ENCODE assay signal across 8 mouse cellular contexts in the genomic region with DNA sequence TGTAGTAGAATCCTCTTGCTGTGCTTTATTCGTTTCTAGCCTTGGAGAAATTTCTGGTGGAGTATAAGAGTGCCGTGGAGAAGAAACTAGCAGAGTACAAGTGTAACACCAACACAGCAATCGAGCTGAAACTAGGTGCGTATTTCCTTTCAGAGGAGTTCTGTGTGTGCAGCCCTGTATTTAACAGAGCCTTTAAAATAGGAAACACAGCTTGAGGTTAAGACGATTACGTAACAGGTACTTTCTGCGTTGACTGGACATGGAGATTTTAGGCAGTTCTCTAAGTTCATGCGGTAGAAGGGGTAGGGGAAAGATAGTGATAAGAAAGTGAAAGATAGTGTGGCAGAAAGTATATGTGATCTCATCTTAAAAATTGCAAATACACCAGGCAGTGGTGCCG. TPM values are rescaled to one million over a fixed set of nuclear protein-coding genes. Genes with fewer than 3 reads are reported as not detected.
DNase-seq lines count a peak whose midpoint lies in the region; ATAC-seq lines count a peak whose summit lies in the region.

No protein-coding gene starts in this region.

- no peaks in the 10 kb centered on the region for H3K9me3 ChIP-seq in lung, embryonic 16.5 days (ENCODE audit: control insufficient read depth, low read length)
- H3K9me3 ChIP-seq in liver, embryonic 11.5 days (ENCODE audit: control insufficient read depth, low read length) = no peaks in the 10 kb centered on the region
- no peaks in the 10 kb centered on the region for H3K9me3 ChIP-seq in stomach, embryonic 14.5 days (ENCODE audit: control insufficient read depth, low read depth, low read length)

- H3K4me2 ChIP-seq in lung, embryonic 16.5 days (ENCODE audit: low read depth, low read length) = peak overlapping the region; percentile 68
- H3K4me2 ChIP-seq in liver, embryonic 11.5 days = peak overlapping the region; percentile 84
- H3K4me2 ChIP-seq in stomach, embryonic 14.5 days (replicated peaks; ENCODE audit: low read depth, low read length) = peak overlapping the region; percentile 36

- peak overlapping the region; percentile 96 for H3K4me3 ChIP-seq in lung, embryonic 16.5 days (ENCODE audit: low read length)
- H3K4me3 ChIP-seq in liver, embryonic 11.5 days (ENCODE audit: low read depth, low read length) = peak overlapping the region; percentile 95
- peak overlapping the region; percentile 70 for H3K4me3 ChIP-seq in stomach, embryonic 14.5 days (ENCODE audit: low read depth, low read length)

- 43% methylated on average over 9 of the region's 9 CpGs for WGBS in lung, embryonic 16.5 days
- 30% methylated on average over 9 of the region's 9 CpGs for WGBS in liver, embryonic 11.5 days
- 63% methylated on average over 9 of the region's 9 CpGs for WGBS in stomach, embryonic 14.5 days

- peak overlapping the region; percentile 94 for H3K9ac ChIP-seq in lung, embryonic 16.5 days (ENCODE audit: low read length)
- peak overlapping the region; percentile 89 for H3K9ac ChIP-seq in liver, embryonic 11.5 days (ENCODE audit: low read depth, low read length)
- peak overlapping the region; percentile 70 for H3K9ac ChIP-seq in stomach, embryonic 14.5 days (replicated peaks; ENCODE audit: low read depth, low read length)

- no peak for ATAC-seq in lung, embryonic 16.5 days (ENCODE audit: low read depth)
- ATAC-seq in erythroblast, adult 5-6 weeks (replicated peaks; ENCODE audit: low FRiP score, poor library complexity, severe bottlenecking) = peak; percentile 18
- no peak for ATAC-seq in liver, embryonic 11.5 days (replicated peaks; ENCODE audit: low FRiP score)
- no peak for ATAC-seq in stomach, embryonic 14.5 days (ENCODE audit: insufficient number of reproducible peaks, insufficient read depth, low FRiP score, low read depth)

- peaks cover 8% of the 10 kb centered on the region for H3K36me3 ChIP-seq in lung, embryonic 16.5 days (ENCODE audit: control insufficient read depth, insufficient read depth, low read length)
- peaks cover 19% of the 10 kb centered on the region for H3K36me3 ChIP-seq in liver, embryonic 11.5 days (ENCODE audit: control insufficient read depth, insufficient read depth, low read length)
- peaks cover 13% of the 10 kb centered on the region; the same call in 1 of the 2 replicates for H3K36me3 ChIP-seq in stomach, embryonic 14.5 days (ENCODE audit: control insufficient read depth, insufficient read depth, low read length)

- DNase-seq in lung, adult 18-20 months = no peak
- no peak for DNase-seq in liver, embryonic 11.5 days (ENCODE audit: low spot score)
- no peak for DNase-seq in right cerebral cortex, postnatal 36 days (ENCODE audit: low spot score in 2 of 2)
- no peak for DNase-seq in left cerebral cortex, adult 9 months (ENCODE audit: low spot score in 2 of 2)
- DNase-seq in Muller cell, postnatal 12 days (ENCODE audit: inconsistent ontology term) = no peak

- peaks cover 6% of the 10 kb centered on the region; the same call in 1 of the 2 replicates for H3K4me1 ChIP-seq in lung, embryonic 16.5 days (replicated peaks; ENCODE audit: control insufficient read depth, insufficient read depth, low read length)
- H3K4me1 ChIP-seq in liver, embryonic 11.5 days (replicated peaks; ENCODE audit: control insufficient read depth, insufficient read depth, low read length) = no peaks in the 10 kb centered on the region
- peaks cover 3% of the 10 kb centered on the region; the same call in 1 of the 2 replicates for H3K4me1 ChIP-seq in stomach, embryonic 14.5 days (ENCODE audit: control insufficient read depth, insufficient read depth, low read length)

- peak overlapping the region; percentile 85 for H3K27ac ChIP-seq in lung, embryonic 16.5 days (ENCODE audit: low read length)
- H3K27ac ChIP-seq in liver, embryonic 11.5 days (ENCODE audit: low read depth, low read length) = peak overlapping the region; percentile 79
- H3K27ac ChIP-seq in stomach, embryonic 14.5 days (ENCODE audit: low read length) = no peak overlapping the region

- no peaks in the 10 kb centered on the region for H3K27me3 ChIP-seq in lung, embryonic 16.5 days (ENCODE audit: control insufficient read depth, insufficient read depth, low read depth, low read length)
- H3K27me3 ChIP-seq in liver, embryonic 11.5 days (replicated peaks; ENCODE audit: control insufficient read depth, insufficient read depth, low read length) = no peaks in the 10 kb centered on the region
- no peaks in the 10 kb centered on the region for H3K27me3 ChIP-seq in stomach, embryonic 14.5 days (ENCODE audit: control insufficient read depth, insufficient read depth, low read length)

RNA-seq across cellular contexts. Expression of gene Hat1, which starts 1.1 kb away (rescaled TPM):
- polyA plus RNA-seq in lung, embryonic 16.5 days (2015; fragmentation: Nextera tagmentation; extraction: Ambion mirVana) = 126 and 127 TPM in 2 replicates
- total RNA-seq in erythroblast, adult 5-6 weeks (2015; ENCODE audit: low replicate concordance) = 35.3 and 48.4 TPM in 2 replicates
- total RNA-seq in erythroblast, adult 5-6 weeks (2017; ENCODE audit: low replicate concordance) = 43.7 and 65.2 TPM in 2 replicates
- polyA plus RNA-seq in liver, embryonic 11.5 days (2014; fragmentation: Nextera tagmentation; extraction: Ambion mirVana) = 209 and 224 TPM in 2 replicates
- polyA plus RNA-seq in stomach, embryonic 14.5 days (2014; fragmentation: Nextera tagmentation; extraction: Ambion mirVana) = 120 and 128 TPM in 2 replicates

RNA-seq across cellular contexts. Expression of gene Slc25a12, which starts 22.3 kb away (rescaled TPM):
- polyA plus RNA-seq in lung, embryonic 16.5 days (2015; fragmentation: Nextera tagmentation; extraction: Ambion mirVana) = 32.5 and 33.2 TPM in 2 replicates
- 5.8 and 11.5 TPM in 2 replicates for total RNA-seq in erythroblast, adult 5-6 weeks (2015; ENCODE audit: low replicate concordance)
- total RNA-seq in erythroblast, adult 5-6 weeks (2017; ENCODE audit: low replicate concordance) = 11.6 and 13.2 TPM in 2 replicates
- polyA plus RNA-seq in liver, embryonic 11.5 days (2014; fragmentation: Nextera tagmentation; extraction: Ambion mirVana) = 35.9 and 45.8 TPM in 2 replicates
- polyA plus RNA-seq in stomach, embryonic 14.5 days (2014; fragmentation: Nextera tagmentation; extraction: Ambion mirVana) = 35.8 and 38.0 TPM in 2 replicates
